Mouse (Mus musculus): Measurements from ENCODE around the gene Itpr1. TPM values are rescaled to one million over a fixed set of nuclear protein-coding genes. Genes with fewer than 3 reads are reported as not detected.

The Itpr1 gene
- polyA plus RNA-seq, 1 experiment from 2014 or later: 4.0 TPM

- no peak overlapping the region for H3K9ac ChIP-seq (ENCODE audit: low read length)
- no peaks in the 10 kb centered on the region for H3K27me3 ChIP-seq (ENCODE audit: control insufficient read depth, insufficient read depth, low read length)
- no peak overlapping the region for H3K4me2 ChIP-seq (replicated peaks; ENCODE audit: low read depth)
- ATAC-seq (ENCODE audit: low FRiP score, low TSS enrichment) (no peak), DNase-seq (ENCODE audit: low spot score) (no peak)
- H3K27ac ChIP-seq (replicated peaks): no peak overlapping the region
- 79% methylated on average over 5 of the region's 5 CpGs for WGBS
- no peaks in the 10 kb centered on the region for H3K36me3 ChIP-seq (ENCODE audit: control insufficient read depth, insufficient read depth, low read length)
- TF ChIP-seq CTCF (IDR thresholded peaks at IDR 0.05; ENCODE audit: low read depth) (no peak), EP300 (optimal IDR thresholded peaks at IDR 0.05) (no peak)
- no peak overlapping the region for H3K4me3 ChIP-seq (ENCODE audit: low read depth, low read length)
- H3K9me3 ChIP-seq (ENCODE audit: control insufficient read depth, low read length): no peaks in the 10 kb centered on the region
- H3K4me1 ChIP-seq (replicated peaks; ENCODE audit: control insufficient read depth, insufficient read depth): no peaks in the 10 kb centered on the region
Measured at GRCm38 (mm10) chr6:108206914-108207566, 5.9 kb upstream of the Itpr1 start.

DNA sequence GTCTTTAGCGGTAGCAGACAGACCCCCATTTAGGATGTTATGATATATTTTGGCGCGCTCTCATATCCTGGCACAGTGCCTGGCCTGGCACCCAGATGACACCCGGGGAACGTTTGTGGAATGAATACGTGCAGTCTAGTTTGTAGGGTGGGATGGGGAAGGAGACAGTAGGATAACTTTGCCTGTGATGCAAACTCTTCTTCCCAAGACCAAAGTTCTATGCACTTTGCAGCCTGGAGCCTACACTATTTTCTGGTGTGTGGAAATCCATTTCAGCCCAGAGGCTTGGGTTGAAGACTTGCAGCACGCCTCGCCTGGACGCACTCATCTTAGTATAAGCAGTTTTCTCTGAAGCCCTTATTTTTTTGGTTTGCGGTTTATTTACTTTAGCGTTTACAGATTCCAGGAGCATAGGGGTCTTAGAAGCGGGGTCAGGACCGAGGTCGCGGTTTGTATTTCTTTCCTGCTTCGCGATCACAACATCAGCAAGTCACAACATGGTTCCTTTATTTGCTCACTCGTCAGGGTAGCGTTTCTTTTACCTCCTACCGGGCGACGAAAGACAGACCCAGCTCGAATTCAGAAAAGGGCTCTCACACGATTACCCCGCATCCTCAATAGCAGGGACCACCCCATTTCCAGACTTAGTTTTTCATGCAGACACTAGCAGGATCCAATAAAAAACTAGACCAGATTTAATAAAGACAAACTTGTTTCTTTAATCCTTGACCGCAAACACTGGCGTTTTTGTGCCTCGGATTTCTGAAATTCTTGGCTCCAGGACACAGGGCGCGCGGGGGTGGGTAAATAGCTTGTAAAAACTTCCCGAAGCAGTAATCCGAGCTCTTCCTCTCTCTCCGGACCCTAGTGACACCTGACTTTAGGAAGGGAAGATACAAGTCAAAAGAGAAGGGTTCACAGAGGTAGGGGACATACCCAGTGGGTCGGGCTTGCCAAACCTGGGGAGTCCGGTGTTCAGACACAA lies 708 bp upstream of the Itpr1 start:
- peak overlapping the region; percentile 82 for H3K4me2 ChIP-seq (replicated peaks; ENCODE audit: low read depth)
- TF ChIP-seq CTCF (IDR thresholded peaks at IDR 0.05; ENCODE audit: low read depth): no peak; the same call in 1 of the 2 replicates
- no peak for TF ChIP-seq EP300 (optimal IDR thresholded peaks at IDR 0.05)
- H3K9me3 ChIP-seq (ENCODE audit: control insufficient read depth, low read length): no peaks in the 10 kb centered on the region
- H3K4me1 ChIP-seq (replicated peaks; ENCODE audit: control insufficient read depth, insufficient read depth): no peaks in the 10 kb centered on the region
- peak overlapping the region; percentile 70 for H3K4me3 ChIP-seq (ENCODE audit: low read depth, low read length)
- H3K27ac ChIP-seq (replicated peaks): peak overlapping the region; percentile 69
- no peaks in the 10 kb centered on the region for H3K36me3 ChIP-seq (ENCODE audit: control insufficient read depth, insufficient read depth, low read length)
- DNase-seq (ENCODE audit: low spot score) (no peak), ATAC-seq (ENCODE audit: low FRiP score, low TSS enrichment) (no peak)
- no peaks in the 10 kb centered on the region for H3K27me3 ChIP-seq (ENCODE audit: control insufficient read depth, insufficient read depth, low read length)
- peak overlapping the region; percentile 63 for H3K9ac ChIP-seq (ENCODE audit: low read length)
- WGBS: 5% methylated on average over 36 of the region's 36 CpGs

DNA sequence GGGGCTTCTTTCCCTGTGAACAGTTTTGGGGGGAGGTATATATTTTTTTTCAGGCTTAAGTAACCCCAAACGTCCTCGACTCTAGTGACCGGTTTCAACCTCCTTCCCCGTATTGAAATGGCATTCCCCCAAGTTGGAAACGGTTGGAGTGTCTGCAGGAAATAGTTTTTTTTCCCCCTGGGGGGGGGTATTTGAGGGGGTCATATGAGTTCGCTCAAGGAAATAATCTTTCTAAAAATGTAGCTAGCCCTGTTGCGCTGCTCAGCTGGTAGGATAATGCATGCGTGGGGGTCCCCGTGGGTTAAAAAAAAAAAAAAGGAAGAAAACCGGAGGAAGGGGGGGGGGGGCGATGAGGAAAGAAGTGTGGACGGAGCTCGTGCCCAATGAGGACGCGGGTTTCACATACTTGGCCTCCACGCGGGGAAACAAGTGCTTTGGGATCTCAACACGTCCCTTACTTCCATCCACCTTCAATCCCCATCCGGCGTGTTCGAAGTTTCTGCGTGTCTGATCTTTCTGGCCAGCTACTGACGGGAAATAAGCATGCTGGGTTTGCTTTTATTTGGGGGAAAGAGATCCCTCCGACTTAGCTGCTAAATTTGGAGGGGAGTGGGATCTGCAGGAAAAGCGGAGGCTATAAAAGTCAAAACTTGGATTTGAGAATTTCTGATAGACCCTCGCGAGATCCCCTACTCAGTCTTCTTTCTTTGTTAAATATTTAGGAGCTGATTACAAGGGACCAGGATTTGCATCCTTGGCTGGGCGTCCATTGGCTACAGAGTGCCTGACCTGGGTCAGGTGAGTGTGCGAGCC lies 791 bp downstream of the Itpr1 start:
- TF ChIP-seq CTCF (IDR thresholded peaks at IDR 0.05; ENCODE audit: low read depth) (no peak), EP300 (optimal IDR thresholded peaks at IDR 0.05) (no peak)
- H3K9me3 ChIP-seq (ENCODE audit: control insufficient read depth, low read length): no peaks in the 10 kb centered on the region
- H3K27ac ChIP-seq (replicated peaks): peak overlapping the region; percentile 72
- H3K4me3 ChIP-seq (ENCODE audit: low read depth, low read length): peak overlapping the region; percentile 70
- no peak for ATAC-seq (ENCODE audit: low FRiP score, low TSS enrichment)
- peak overlapping the region; percentile 64 for H3K9ac ChIP-seq (ENCODE audit: low read length)
- peak; percentile 30 for DNase-seq (ENCODE audit: low spot score)
- H3K27me3 ChIP-seq (ENCODE audit: control insufficient read depth, insufficient read depth, low read length): no peaks in the 10 kb centered on the region
- peak overlapping the region; percentile 82 for H3K4me2 ChIP-seq (replicated peaks; ENCODE audit: low read depth)
- WGBS: 2% methylated on average over 28 of the region's 29 CpGs
- H3K36me3 ChIP-seq (ENCODE audit: control insufficient read depth, insufficient read depth, low read length): no peaks in the 10 kb centered on the region
- no peaks in the 10 kb centered on the region for H3K4me1 ChIP-seq (replicated peaks; ENCODE audit: control insufficient read depth, insufficient read depth)

DNA sequence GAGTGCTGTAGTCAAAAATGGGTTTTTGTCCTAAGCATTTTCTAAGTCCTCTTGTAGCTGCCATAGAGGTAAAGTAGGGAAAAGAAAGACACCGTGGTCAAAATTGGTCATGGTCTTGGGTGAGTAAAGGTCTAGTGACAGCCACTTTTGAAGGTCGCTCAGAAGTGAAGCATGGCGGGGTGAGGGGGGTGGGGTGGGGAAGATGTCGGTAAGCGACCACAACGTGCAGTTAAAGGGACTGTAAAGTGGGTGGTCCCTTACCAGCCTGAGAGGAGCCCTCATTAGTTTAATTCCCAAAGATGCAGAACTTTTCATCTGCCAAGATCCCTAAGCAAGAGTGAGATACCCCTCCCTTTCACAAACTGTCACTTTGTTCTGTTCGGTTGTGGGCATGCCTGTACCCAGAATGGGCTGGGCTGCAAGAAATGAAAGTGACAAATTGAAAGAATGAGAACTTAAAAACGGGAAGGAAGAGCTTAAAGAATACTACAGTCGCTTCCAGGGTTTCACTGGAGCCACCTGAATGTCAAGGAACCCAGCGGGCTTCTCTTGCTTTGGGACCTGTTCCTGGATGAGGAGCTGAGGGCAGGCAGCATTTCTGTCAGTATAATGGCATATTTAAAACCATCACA lies 1.5 kb downstream of the Itpr1 start:
- 17% methylated on average over 10 of the region's 10 CpGs for WGBS
- Histone ChIP-seq H3K36me3 (ENCODE audit: control insufficient read depth, insufficient read depth, low read length) (no peaks in the 10 kb centered on the region), H3K9ac (ENCODE audit: low read length) (no peak overlapping the region; the same call in 1 of the 2 replicates), H3K4me1 (replicated peaks; ENCODE audit: control insufficient read depth, insufficient read depth) (no peaks in the 10 kb centered on the region), H3K9me3 (ENCODE audit: control insufficient read depth, low read length) (no peaks in the 10 kb centered on the region), H3K4me3 (ENCODE audit: low read depth, low read length) (peak overlapping the region; percentile 70), H3K27ac (replicated peaks) (no peak overlapping the region), H3K27me3 (ENCODE audit: control insufficient read depth, insufficient read depth, low read length) (no peaks in the 10 kb centered on the region), H3K4me2 (replicated peaks; ENCODE audit: low read depth) (peak overlapping the region; percentile 82)
- TF ChIP-seq CTCF (IDR thresholded peaks at IDR 0.05; ENCODE audit: low read depth) (no peak), EP300 (optimal IDR thresholded peaks at IDR 0.05) (no peak)
- ATAC-seq (ENCODE audit: low FRiP score, low TSS enrichment) (no peak), DNase-seq (ENCODE audit: low spot score) (no peak)

- H3K27ac ChIP-seq (replicated peaks): no peak overlapping the region
- 79% methylated on average over 5 of the region's 5 CpGs for WGBS
- no peaks in the 10 kb centered on the region for H3K9me3 ChIP-seq (ENCODE audit: control insufficient read depth, low read length)
- no peak for ATAC-seq (ENCODE audit: low FRiP score, low TSS enrichment)
- no peak overlapping the region for H3K4me3 ChIP-seq (ENCODE audit: low read depth, low read length)
- no peaks in the 10 kb centered on the region for H3K27me3 ChIP-seq (ENCODE audit: control insufficient read depth, insufficient read depth, low read length)
- no peak for DNase-seq (ENCODE audit: low spot score)
- H3K4me2 ChIP-seq (replicated peaks; ENCODE audit: low read depth): no peak overlapping the region
- TF ChIP-seq EP300 (optimal IDR thresholded peaks at IDR 0.05) (no peak), CTCF (IDR thresholded peaks at IDR 0.05; ENCODE audit: low read depth) (no peak)
- H3K4me1 ChIP-seq (replicated peaks; ENCODE audit: control insufficient read depth, insufficient read depth): no peaks in the 10 kb centered on the region
- no peaks in the 10 kb centered on the region for H3K36me3 ChIP-seq (ENCODE audit: control insufficient read depth, insufficient read depth, low read length)
- H3K9ac ChIP-seq (ENCODE audit: low read length): no peak overlapping the region
Measured at GRCm38 (mm10) chr6:108216091-108216490, 3.2 kb downstream of the Itpr1 start.
